Mouse (Mus musculus): Measurements from ENCODE around the gene Olfr724. TPM values are rescaled to one million over a fixed set of nuclear protein-coding genes. Genes with fewer than 3 reads are reported as not detected.
"Not testable (repeated sequence)": the region's sequence is repeated elsewhere in the genome, so short reads cannot be mapped to it uniquely, and the experiment has no call there.

The Olfr724 gene
- total RNA-seq (2015) (not detected in 2 replicates), total RNA-seq (2017) (not detected in 2 replicates)

DNA sequence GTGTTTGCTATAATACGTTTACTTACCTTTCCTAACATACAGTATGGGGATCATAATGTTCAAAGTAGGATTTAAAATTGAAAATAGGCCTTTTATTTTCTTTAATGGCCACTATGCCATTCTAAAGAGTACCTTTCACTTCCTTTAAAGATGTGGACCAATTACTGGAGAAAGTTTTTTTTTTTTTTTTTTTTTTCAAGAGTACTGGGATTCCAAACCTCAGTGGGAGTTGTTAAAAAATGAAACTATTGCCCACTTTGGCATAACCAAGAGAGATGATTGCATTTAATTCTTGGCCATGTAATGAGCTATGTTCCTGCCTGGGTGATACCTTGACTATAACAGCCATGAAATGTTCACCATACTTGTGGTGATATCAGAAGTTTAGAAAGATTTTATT lies at the start of gene Olfr724:
Gene Olfr724, minus strand, starts transcription at position 101 of the 400 bp plus-strand sequence.
- not testable (repeated sequence) for ATAC-seq (replicated peaks; ENCODE audit: poor library complexity)

DNA sequence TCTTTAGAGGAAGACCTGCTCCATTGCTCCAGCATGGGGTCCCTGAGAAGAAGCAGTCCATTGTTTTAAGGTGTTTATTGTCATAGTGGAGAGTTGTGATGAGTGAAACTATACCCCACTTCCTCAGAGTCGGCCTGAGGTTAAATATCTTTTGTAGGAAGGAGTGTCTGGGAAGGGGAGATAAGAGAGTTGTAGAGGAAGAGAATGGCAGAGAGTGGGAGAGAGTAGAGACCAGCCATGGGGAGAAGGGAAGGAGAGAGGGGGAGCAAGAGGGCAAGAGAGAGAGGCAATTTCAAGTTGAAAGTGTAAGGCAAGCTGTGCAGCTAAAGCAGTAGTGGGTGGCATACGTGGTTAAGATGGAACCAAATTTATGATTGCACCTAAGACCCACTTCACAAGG lies 7.2 kb downstream of the Olfr724 start:
- ATAC-seq (replicated peaks; ENCODE audit: poor library complexity) = no peak

DNA sequence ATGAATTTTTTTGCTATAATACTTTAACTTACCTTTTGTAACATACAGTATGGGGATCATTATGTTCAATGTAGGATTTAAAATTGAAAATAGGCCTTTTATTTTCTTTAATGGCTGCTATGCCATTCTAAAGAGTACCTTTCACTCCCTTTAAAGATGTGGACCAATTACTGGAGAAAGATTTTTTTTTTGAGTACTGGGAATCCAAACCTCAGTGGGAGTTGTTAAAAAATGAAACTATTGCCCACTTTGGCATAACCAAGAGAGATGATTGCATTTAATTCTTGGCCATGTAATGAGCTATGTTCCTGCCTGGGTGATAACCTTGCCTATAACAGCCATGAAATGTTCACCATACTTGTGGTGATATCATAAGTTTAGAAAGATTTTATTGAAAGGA lies 31.4 kb downstream of the Olfr724 start, which contains the start of gene Olfr723:
Gene Olfr723, minus strand, starts transcription at position 101 of the 400 bp plus-strand sequence.
- ATAC-seq (replicated peaks; ENCODE audit: poor library complexity) = not testable (repeated sequence)

Other genes starting within 250 kb of the Olfr724 start
- gene Armh4, start 179.9 kb downstream of the Olfr724 start, total RNA-seq (2015) = not detected in 2 replicates
- gene Armh4, start 179.9 kb downstream of the Olfr724 start, total RNA-seq (2017) = 0.17 TPM in 1 of 2 replicates, not detected in the other
- not detected in 2 replicates for gene Olfr722, start 61.3 kb downstream of the Olfr724 start, total RNA-seq (2015)
- gene Olfr722, start 61.3 kb downstream of the Olfr724 start, total RNA-seq (2017) = not detected in 2 replicates
- not detected in 2 replicates for gene Olfr723, start 31.5 kb downstream of the Olfr724 start, total RNA-seq (2015)
- gene Olfr723, start 31.5 kb downstream of the Olfr724 start, total RNA-seq (2017) = not detected in 2 replicates
- not detected in 2 replicates for gene Olfr725, start 77.1 kb upstream of the Olfr724 start, total RNA-seq (2015)
- gene Olfr725, start 77.1 kb upstream of the Olfr724 start, total RNA-seq (2017) = not detected in 2 replicates
- gene Olfr726, start 127.7 kb upstream of the Olfr724 start, total RNA-seq (2015) = not detected in 2 replicates
- gene Olfr726, start 127.7 kb upstream of the Olfr724 start, total RNA-seq (2017) = not detected in 2 replicates
- not detected in 2 replicates for gene Olfr727, start 159.9 kb upstream of the Olfr724 start, total RNA-seq (2015)
- gene Olfr727, start 159.9 kb upstream of the Olfr724 start, total RNA-seq (2017) = not detected in 2 replicates
- gene Olfr728, start 179.4 kb upstream of the Olfr724 start, total RNA-seq (2015) = not detected in 2 replicates
- not detected in 2 replicates for gene Olfr728, start 179.4 kb upstream of the Olfr724 start, total RNA-seq (2017)
- not detected in 2 replicates for gene Olfr729, start 189.6 kb upstream of the Olfr724 start, total RNA-seq (2015)
- gene Olfr729, start 189.6 kb upstream of the Olfr724 start, total RNA-seq (2017) = not detected in 2 replicates
- not detected in 2 replicates for gene Olfr730, start 224.9 kb upstream of the Olfr724 start, total RNA-seq (2015)
- not detected in 2 replicates for gene Olfr730, start 224.9 kb upstream of the Olfr724 start, total RNA-seq (2017)